Mouse (Mus musculus) kidney, adult 2 months (tissue): ENCODE measurements around the gene Ubtd2. TPM values are rescaled to one million over a fixed set of nuclear protein-coding genes. Genes with fewer than 3 reads are reported as not detected.

Source experiments
- DNase-seq: peaks from one replicate; pipeline ENCODE4 v3.0.0; 2021
- H3K27ac ChIP-seq: fragments of 200-500 bp; 2 replicates; pipeline ENCODE4 v1.5.1; 2012; ENCODE audit warnings: low read depth, low read length, control low read depth, inconsistent platforms; ENCODE audit not compliant: insufficient read depth
- H3K27me3 ChIP-seq: fragments of 200-500 bp; replicated peaks from 2 replicates; pipeline ENCODE4 v1.6.1; 2012; ENCODE audit warnings: mild to moderate bottlenecking, moderate library complexity, low read length, inconsistent platforms; ENCODE audit not compliant: control insufficient read depth, insufficient read depth
- H3K36me3 ChIP-seq: fragments of 200-500 bp; 2 replicates; pipeline ENCODE4 v1.6.1; 2012; ENCODE audit warnings: mild to moderate bottlenecking, moderate library complexity, low read length, inconsistent platforms; ENCODE audit not compliant: control insufficient read depth, insufficient read depth
- H3K4me1 ChIP-seq: fragments of 200-500 bp; 2 replicates; pipeline ENCODE4 v1.6.1; 2011; ENCODE audit warnings: low read length; ENCODE audit not compliant: control insufficient read depth, insufficient read depth
- H3K4me3 ChIP-seq: fragments of 200-500 bp; 2 replicates; pipeline ENCODE4 v1.5.1; 2011; ENCODE audit warnings: mild to moderate bottlenecking, low read depth, low read length, control low read depth; ENCODE audit not compliant: insufficient read depth
- CTCF ChIP-seq: fragments of 200-500 bp; conservative IDR thresholded peaks from 2 replicates; pipeline ENCODE4 v1.5.1; 2011; ENCODE audit warnings: low read depth, mild to moderate bottlenecking, control low read depth, low read length, moderate library complexity, mixed read lengths; ENCODE audit not compliant: insufficient read depth, insufficient read length
- POLR2A ChIP-seq: fragments of 200-500 bp; IDR thresholded peaks from one replicate; pipeline ENCODE4 v1.6.1; 2011; ENCODE audit warnings: low read depth, low read length, control low read depth
- WGBS: fragments of 180-500 bp; shearing (Covaris S2); methylation state at CpG from one replicate; pipeline ENCODE4 v1.1.7; 2018; 5-methylcytosine and 5-hydroxymethylcytosine counted together
- polyA plus RNA-seq: library from polyadenylated mRNA; depleted of rRNA; stranded (reverse); fragments of >200 nt; gene quantifications from 2 replicates; pipeline ENCODE4 v1.2.3, GENCODE M21; 2012

Gene Ubtd2
- polyA plus RNA-seq, 1 experiment, result 4.6 TPM

DNA sequence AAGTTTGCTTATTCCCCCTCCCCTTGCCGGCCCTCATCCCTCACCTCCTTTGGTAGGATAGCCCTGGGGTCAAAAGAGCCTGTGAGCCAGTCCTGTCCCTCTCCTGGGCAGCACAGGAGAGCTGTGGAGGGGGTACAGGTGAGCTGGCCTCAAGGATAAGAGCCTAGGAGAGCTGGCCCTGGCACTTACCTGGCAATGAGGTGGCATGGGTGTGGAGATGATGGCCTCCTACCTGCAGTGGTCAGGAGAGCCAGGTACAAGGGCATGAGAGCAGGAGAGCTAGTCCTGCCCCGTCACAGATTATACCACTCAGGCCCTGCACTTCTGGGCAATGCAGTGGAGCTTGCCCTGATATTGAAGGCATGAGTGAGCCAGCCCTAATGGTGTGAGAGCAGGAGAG, 9.1 kb downstream of the Ubtd2 start:
- Histone ChIP-seq H3K27me3 (no peaks in the 10 kb centered on the region), H3K4me1 (no peaks in the 10 kb centered on the region), H3K4me3 (no peak overlapping the region), H3K36me3 (no peaks in the 10 kb centered on the region), H3K27ac (no peak overlapping the region)
- no peak for DNase-seq
- TF ChIP-seq CTCF (no peak), POLR2A (no peak)
- WGBS, result 57% methylated on average over 2 of the region's 2 CpGs

DNA sequence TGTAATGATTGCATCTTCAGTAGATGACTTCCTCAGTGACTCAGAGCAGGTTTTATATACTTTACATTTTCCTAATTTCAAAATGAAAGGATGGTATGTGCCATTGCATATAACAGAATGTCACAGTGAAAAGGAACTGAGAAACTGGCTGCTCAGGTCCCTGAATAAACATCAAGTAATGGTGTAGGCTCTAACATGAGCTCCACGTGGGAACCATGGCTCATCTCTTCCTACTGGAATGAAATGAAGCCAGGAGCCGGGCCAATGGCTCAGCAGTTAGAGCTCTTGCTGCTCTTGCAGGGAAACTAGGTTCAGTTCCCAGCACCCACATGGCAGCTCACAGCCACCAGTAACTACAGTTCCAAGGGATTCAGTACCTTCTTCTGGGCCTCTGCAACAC, 16.8 kb downstream of the Ubtd2 start:
- 67% methylated on average over 2 of the region's 2 CpGs for WGBS
- H3K4me1 ChIP-seq, result no peaks in the 10 kb centered on the region

DNA sequence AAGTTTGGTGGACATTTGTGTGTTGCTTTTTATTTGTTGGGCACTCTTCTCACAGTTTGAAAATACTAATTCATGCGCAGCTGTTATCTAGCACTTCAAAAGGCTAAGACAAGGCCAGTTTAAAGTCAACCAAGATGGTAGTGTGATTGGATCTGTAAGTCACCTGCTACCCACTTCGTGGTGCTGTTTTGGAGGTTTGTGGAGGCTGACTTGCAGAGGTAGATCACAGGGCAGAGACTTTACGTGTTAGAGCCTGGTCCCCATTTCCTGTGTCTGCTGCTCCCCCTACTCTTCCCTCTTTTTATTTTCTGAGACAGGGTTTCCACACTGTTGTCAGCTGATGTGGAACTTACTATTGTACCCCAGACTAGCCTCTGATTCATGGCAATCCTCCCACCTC, 19.6 kb downstream of the Ubtd2 start:
- H3K4me3 ChIP-seq, result no peak overlapping the region
- no peaks in the 10 kb centered on the region for H3K4me1 ChIP-seq
- H3K27ac ChIP-seq, result no peak overlapping the region
- DNase-seq, result no peak
- H3K27me3 ChIP-seq, result no peaks in the 10 kb centered on the region
- TF ChIP-seq POLR2A (no peak), CTCF (no peak)
- 83% methylated on average over 3 of the region's 3 CpGs for WGBS
- H3K36me3 ChIP-seq, result no peaks in the 10 kb centered on the region

More for the DNA sequence above, 16.8 kb downstream of the Ubtd2 start:
- DNase-seq, result no peak
- no peak overlapping the region for H3K27ac ChIP-seq
- no peak for TF ChIP-seq CTCF
- H3K4me3 ChIP-seq, result no peak overlapping the region
- no peaks in the 10 kb centered on the region for H3K27me3 ChIP-seq
- no peaks in the 10 kb centered on the region for H3K36me3 ChIP-seq

DNA sequence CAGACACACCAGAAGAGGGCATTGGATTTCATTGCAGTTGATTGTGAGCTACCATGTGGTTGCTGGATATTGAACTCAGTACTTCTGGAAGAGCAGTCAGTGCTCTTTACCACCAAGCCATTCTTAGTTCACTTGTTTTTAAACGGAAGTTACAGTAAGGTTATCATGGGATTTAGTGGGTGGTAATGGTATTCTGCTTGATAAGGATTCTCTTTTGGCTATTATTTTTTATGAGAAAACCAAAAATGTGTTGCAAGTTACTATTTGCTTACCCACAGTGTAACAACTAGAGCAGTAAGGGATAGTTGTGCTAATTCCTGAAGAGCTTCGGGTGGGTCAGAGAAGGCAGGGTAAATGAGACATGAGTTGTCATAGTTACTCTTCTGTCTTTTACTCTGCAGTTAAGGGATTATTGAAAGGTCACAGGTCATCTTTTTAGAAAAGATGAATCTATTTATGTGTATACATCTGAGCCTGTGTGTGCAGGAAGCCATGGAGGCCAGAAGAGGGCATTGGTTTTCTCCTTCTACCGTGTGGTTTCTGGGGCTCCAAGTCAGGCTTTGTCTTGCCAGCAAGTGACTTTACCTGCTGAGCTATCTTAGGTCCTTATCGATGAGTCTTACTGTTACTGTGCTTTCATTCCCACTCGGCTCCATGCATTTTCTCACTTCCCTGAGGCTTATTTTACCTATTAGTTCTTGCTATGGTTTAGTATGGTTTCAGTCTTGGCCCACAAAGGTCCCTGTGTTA, 20.5 kb downstream of the Ubtd2 start:
- DNase-seq, result no peak
- H3K4me1 ChIP-seq, result no peaks in the 10 kb centered on the region
- no peak overlapping the region for H3K4me3 ChIP-seq
- TF ChIP-seq POLR2A, result no peak
- TF ChIP-seq CTCF, result 0 out of 2 replicates have a peak, but pooled peaks have one; percentile 1
- no peak overlapping the region for H3K27ac ChIP-seq
- H3K36me3 ChIP-seq, result no peaks in the 10 kb centered on the region
- no peaks in the 10 kb centered on the region for H3K27me3 ChIP-seq
- WGBS, result 90% methylated on average over 5 of the region's 5 CpGs

DNA sequence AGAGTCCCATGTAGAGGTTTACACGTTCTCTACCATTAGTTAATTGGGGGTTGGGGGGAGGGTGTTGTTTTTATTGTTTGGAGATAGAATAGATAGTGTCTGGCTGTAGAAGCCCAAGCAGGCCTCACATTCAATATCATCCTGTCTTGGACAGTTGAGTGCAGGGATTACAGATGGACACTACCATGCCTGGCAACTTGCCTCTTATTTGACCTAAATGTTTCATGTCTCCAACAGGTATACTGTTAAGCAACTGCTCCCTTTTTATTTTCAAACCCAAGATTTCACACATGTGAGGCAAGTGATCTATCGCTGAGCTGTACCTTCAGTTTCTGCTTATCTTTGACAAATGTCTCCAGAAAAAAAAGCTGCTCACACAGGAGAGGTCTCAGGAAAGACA, 26.4 kb downstream of the Ubtd2 start:
- Histone ChIP-seq H3K27ac (no peak overlapping the region), H3K4me3 (no peak overlapping the region), H3K4me1 (no peaks in the 10 kb centered on the region), H3K36me3 (no peaks in the 10 kb centered on the region), H3K27me3 (no peaks in the 10 kb centered on the region)
- DNase-seq, result no peak
- 80% methylated on average over 2 of the region's 2 CpGs for WGBS
- TF ChIP-seq CTCF, result no peak
- TF ChIP-seq POLR2A, result no peak

DNA sequence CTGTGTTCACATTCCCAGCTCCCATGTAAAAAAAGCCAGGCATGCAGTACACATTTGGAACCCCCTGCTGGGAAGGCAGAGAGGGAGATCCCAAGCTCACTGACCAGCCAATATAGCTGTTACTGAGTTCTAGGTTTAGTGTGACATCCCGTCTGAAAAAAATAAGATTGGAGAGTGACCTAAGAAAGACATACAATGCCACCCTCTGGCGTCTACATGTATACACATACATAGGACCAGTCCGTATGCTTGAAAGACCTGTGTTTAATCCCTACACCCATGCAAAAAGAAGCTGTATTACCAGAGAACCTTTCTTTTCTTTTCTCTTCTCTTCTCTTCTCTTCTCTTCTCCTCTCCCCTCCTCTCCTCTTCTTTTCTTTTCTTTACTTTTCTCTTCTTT, 30.1 kb downstream of the Ubtd2 start:
- TF ChIP-seq CTCF, result no peak
- no peak for TF ChIP-seq POLR2A
- H3K27me3 ChIP-seq, result no peaks in the 10 kb centered on the region
- 67% methylated on average over 3 of the region's 3 CpGs for WGBS
- H3K36me3 ChIP-seq, result no peaks in the 10 kb centered on the region
- no peak overlapping the region for H3K4me3 ChIP-seq
- no peak for DNase-seq
- H3K27ac ChIP-seq, result no peak overlapping the region
- no peaks in the 10 kb centered on the region for H3K4me1 ChIP-seq

DNA sequence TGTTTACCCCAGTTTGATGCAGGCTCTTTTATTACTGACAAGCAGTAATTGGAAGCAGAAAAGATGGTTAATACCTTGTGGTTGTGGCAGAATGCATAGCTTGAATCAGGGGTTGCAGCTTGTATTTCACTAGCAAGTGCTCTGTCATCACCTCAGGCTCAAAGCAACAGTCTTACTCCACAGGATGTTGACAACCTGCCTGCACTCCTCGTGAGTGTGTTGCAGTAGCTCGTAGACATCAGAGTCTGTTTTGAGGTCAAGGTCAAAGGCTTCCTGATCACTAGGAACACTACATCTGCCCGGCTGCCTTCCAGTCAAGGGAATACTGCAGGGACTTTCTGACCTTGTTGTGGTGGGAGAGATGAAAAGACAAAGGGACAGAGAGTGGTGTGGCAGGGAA, 31.5 kb downstream of the Ubtd2 start:
- WGBS, result 35% methylated on average over 3 of the region's 3 CpGs
- Histone ChIP-seq H3K4me3 (no peak overlapping the region), H3K36me3 (no peaks in the 10 kb centered on the region), H3K27ac (no peak overlapping the region), H3K4me1 (no peaks in the 10 kb centered on the region), H3K27me3 (no peaks in the 10 kb centered on the region)
- DNase-seq, result no peak
- TF ChIP-seq POLR2A, result no peak
